Mouse (Mus musculus) layer of hippocampus, adult 2 months (tissue): ENCODE measurements at regions not wholly inside any gene's neighbourhood (a gene's known extent, or its start where the extent isn't known, plus 50 kb on each side); places are given as distances from the start of the nearest gene placed in this dataset.

Experiments used
- DNase-seq, 2 experiments: peaks; one replicate each; pipeline ENCODE4 v3.0.0; 2022; ENCODE audit warnings: low spot score in 2 of 2
- H3K27ac ChIP-seq: fragments of 200-600 bp; 2 replicates; pipeline ENCODE4 v1.8.1; 2022
- H3K4me3 ChIP-seq: fragments of 200-600 bp; 2 replicates; pipeline ENCODE4 v1.8.1; 2022; ENCODE audit warnings: mild to moderate bottlenecking
- CTCF ChIP-seq: fragments of 200-600 bp; conservative IDR thresholded peaks from 2 replicates; pipeline ENCODE4 v1.8.1; 2022; ENCODE audit warnings: antibody characterized with exemption, mild to moderate bottlenecking, moderate library complexity

DNA sequence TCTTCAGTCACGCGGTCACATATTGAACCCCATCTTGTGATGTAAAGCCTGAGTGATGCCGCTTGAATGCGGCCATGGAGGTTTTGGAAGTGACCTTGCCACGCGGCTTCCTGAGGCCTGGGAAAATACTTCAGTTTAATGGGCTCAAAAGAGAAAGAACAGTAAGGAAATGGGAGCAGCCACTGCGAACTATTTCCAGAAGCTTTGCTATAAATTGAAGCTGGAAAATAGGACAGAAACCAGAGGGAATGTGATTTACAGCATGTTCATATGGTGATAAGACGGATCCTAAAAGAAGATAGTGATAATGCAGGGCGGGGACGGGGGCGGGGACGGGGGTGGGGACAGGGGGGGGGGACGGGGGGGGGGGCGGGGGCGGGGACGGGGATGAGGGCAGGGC, 52.7 kb upstream of the Trpc4 start:
- TF ChIP-seq CTCF, result no peak
- Histone ChIP-seq H3K27ac (no peak overlapping the region), H3K4me3 (no peak overlapping the region)
- no peak for DNase-seq

- TF ChIP-seq CTCF, result no peak
- no peak for DNase-seq
- Histone ChIP-seq H3K27ac (no peak overlapping the region), H3K4me3 (no peak overlapping the region)
These were observed 72.2 kb upstream of the Trpc4 start for GRCm38 (mm10) chr3:54083634-54084033.

GRCm38 (mm10) chr3:54076461-54076860, 79.4 kb upstream of the Trpc4 start:
- DNase-seq, result no peak
- no peak overlapping the region for H3K27ac ChIP-seq
- no peak for TF ChIP-seq CTCF
- no peak overlapping the region for H3K4me3 ChIP-seq

DNA sequence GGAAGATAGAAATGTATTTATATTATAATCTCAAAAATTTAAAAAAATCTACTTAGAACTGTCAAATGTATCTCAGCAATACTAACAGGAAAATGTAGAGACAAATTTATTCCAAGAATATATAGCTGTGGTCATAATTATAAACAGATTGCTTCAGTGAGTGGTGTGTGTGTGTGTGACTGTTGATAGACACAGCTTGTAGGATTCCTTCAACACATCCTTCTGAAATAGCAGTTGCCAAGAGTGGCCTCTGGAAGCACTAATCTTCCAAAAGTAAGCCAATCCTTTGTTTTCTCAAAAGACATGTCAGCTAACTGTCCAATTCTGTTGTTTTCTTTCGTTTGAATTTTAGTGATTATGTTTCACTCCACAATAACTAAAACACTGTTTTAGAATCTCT, 95.2 kb upstream of the Trpc4 start:
- no peak overlapping the region for H3K4me3 ChIP-seq
- H3K27ac ChIP-seq, result no peak overlapping the region
- no peak for DNase-seq
- TF ChIP-seq CTCF, result no peak

DNA sequence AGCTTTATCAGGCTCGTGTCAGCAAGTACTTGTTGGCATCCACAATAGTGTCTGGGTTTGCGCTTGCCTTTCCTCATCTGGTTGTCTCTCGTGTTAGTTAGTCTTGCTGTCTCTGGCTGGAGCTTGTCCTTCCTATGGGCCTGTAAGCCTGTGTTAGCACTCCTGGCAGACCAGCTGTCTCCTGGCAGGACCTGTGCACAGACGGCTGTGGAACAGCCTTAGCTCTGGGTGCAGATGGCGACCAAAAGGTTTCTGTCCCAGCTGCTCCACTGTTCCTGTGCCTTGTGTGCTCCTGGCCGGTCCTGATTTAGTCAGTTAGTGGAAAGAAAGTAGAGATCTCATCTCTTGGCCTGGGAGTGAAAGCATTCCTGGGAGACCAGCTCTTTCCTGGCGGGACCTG, 101.5 kb upstream of the Trpc4 start:
- no peak for TF ChIP-seq CTCF
- no peak overlapping the region for H3K4me3 ChIP-seq
- peak in 1 of 2 experiments; percentile 22 for DNase-seq
- no peak overlapping the region for H3K27ac ChIP-seq

- DNase-seq, result peak; percentile 18 to 47
- Histone ChIP-seq H3K4me3 (no peak overlapping the region), H3K27ac (peak overlapping the region; percentile 68)
- TF ChIP-seq CTCF, result no peak
These were observed 106.5 kb upstream of the Trpc4 start for GRCm38 (mm10) chr3:54049370-54049769.

DNA sequence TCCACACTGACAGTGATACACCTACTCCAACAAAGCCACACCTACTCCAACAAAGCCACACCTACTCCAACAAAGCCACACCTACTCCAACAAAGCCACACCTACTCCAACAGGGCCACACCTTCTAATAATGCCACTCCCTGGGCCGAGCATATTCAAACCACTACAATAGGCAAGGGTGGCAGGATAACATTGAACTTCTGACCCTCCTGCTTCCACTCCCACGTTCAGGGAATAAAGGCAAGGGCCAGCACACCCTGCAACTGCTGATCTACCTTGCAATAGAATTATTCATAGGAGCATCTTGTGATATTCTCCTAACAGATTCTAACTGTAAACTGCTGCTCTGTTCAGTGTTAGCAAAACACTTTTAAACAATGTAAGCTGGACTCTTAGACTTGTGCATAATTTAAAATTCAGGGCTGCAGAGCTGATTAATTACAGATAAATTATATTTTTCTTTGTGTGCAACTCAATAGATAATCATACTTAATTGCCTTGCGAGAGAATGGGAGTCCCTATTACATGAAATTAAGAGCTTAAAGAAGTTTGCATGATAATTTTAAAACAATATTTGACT, 107.7 kb upstream of the Trpc4 start:
- DNase-seq, result no peak
- Histone ChIP-seq H3K4me3 (no peak overlapping the region), H3K27ac (no peak overlapping the region)
- TF ChIP-seq CTCF, result no peak

GRCm38 (mm10) chr3:54027365-54027764, 128.5 kb upstream of the Trpc4 start:
- no peak for TF ChIP-seq CTCF
- H3K27ac ChIP-seq, result peak overlapping the region; percentile 24; the same call in 1 of the 2 replicates

GRCm38 (mm10) chr3:54020196-54020595, 135.6 kb upstream of the Trpc4 start:
- Histone ChIP-seq H3K4me3 (no peak overlapping the region), H3K27ac (no peak overlapping the region)
- no peak for TF ChIP-seq CTCF

More at GRCm38 (mm10) chr3:54027365-54027764, 128.5 kb upstream of the Trpc4 start:
- DNase-seq, result no peak
- no peak overlapping the region for H3K4me3 ChIP-seq

DNA sequence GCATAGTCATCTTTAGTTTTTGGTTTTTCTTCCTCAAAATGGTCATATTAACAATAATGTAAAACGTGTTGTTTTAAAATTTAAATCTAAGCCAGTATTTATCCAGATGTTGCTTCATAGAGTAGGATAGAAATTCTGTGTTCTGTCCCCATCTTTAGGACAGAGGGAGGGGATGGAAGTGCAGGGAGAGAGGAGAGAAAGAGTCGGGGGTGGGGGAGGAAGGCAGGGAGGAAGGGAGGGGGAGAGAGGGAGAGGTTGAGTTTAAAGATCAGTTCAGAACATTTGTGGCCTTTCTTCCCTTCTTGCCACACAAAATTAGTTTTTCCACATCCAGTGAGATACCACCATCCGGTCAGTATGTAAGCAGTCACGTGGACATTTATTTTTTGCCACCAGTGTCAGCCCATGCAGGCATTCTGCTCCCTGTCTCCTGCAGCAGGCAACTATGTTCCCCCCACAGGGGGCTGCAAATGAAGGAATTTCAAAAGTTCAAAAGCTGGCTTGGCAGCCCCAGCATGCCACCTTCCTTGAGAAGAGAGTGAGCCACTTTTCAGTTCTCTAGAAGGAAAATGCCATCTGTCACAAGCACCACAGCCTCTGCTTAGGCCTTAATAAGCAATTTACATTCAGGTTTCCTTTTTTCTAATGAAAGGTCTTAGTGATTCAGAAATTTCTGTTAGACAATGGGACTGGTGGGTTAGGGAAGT, 137.7 kb upstream of the Trpc4 start:
- no peak for TF ChIP-seq CTCF
- H3K27ac ChIP-seq, result no peak overlapping the region
- H3K4me3 ChIP-seq, result no peak overlapping the region
- no peak for DNase-seq

More at GRCm38 (mm10) chr3:54020196-54020595, 135.6 kb upstream of the Trpc4 start:
- no peak for DNase-seq

DNA sequence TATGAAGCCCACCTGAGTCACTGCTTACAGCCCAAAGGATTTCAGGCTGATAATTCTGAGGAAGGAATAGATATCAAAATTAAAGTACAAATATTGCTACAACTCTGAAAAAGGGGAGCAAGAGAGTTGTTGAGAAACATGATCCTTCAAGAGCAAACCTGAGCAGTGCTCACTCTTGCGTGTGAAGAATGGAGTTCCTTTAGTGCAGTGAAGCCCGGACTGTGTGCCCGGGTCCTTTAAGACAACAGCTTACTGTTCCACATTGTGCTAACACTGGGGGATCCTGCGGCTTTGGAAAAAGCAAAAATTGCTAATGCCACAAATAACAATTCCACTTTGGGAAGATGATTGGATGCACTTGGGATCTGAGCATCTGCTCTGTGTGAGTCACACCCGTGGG, 139.0 kb upstream of the Trpc4 start:
- TF ChIP-seq CTCF, result no peak
- Histone ChIP-seq H3K27ac (no peak overlapping the region), H3K4me3 (no peak overlapping the region)
- DNase-seq, result no peak

DNA sequence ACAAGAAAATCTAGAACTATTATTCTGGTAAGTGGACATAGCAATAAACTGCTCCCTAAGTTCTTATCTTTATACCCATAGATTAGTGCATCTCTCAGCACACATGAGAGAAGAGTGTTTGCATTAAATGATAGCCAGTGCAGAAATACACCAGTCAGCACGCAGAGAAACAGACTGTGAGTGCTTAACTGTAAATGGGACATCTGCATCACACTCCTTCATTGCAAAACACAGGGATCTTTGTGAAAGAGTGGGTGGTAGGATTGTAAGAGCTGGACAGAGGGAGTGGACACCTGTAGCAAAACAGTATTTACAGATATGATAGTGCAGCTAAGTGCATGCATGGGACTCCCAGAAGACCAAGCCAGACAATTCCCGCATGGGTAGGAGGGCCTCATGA, 144.8 kb upstream of the Trpc4 start:
- TF ChIP-seq CTCF, result no peak
- DNase-seq, result no peak
- Histone ChIP-seq H3K4me3 (no peak overlapping the region), H3K27ac (no peak overlapping the region)

GRCm38 (mm10) chr3:53992993-53993392, 129.4 kb upstream of the Ufm1 start:
- no peak for DNase-seq
- H3K4me3 ChIP-seq, result no peak overlapping the region
- peak; percentile 34 for TF ChIP-seq CTCF
- H3K27ac ChIP-seq, result no peak overlapping the region

- H3K27ac ChIP-seq, result peak overlapping the region; percentile 89
- TF ChIP-seq CTCF, result no peak
- peak in 1 of 2 experiments; percentile 48 for DNase-seq
- H3K4me3 ChIP-seq, result no peak overlapping the region; the same call in 1 of the 2 replicates
These were observed 125.2 kb upstream of the Ufm1 start for GRCm38 (mm10) chr3:53988796-53989195.
